Mouse (Mus musculus): ENCODE data around the gene Rbm4. TPM values are rescaled to one million over a fixed set of nuclear protein-coding genes. Genes with fewer than 3 reads are reported as not detected.

Gene Rbm4
- total and polyA plus RNA-seq, 3 experiments: 31.4 to 51.6 TPM; not detected in 1

GRCm38 (mm10) chr19:4793831-4794422, at the start of gene Rbm4 (continued):
- no peak for TF ChIP-seq USF2 (IDR thresholded peaks at IDR 0.05; ENCODE audit: borderline replicate concordance in 1 of 2, insufficient read depth in 1 of 2, low read depth in 1 of 2, low read length in 2 of 2)
- no peak for TF ChIP-seq MAZ (IDR thresholded peaks at IDR 0.05; ENCODE audit: low read depth, low read length)

- Histone ChIP-seq H3K79me2 (ENCODE audit: control insufficient read depth, insufficient read depth, low read length, poor library complexity) (peaks cover 8% of the 10 kb centered on the region), H3K4me1 (ENCODE audit: control insufficient read depth in 1 of 2, insufficient read depth in 2 of 2, low read length in 2 of 2) (peaks cover 25 to 27% of the 10 kb centered on the region in 2 experiments), H3K9me3 (replicated peaks; ENCODE audit: insufficient read depth, low read length) (no peaks in the 10 kb centered on the region), H3K9ac (ENCODE audit: control insufficient read depth, low read depth, low read length, poor library complexity, severe bottlenecking) (no peak overlapping the region), H3K27me3 (ENCODE audit: control insufficient read depth in 1 of 2, insufficient read depth in 2 of 2, low read length in 2 of 2) (no peaks in the 10 kb centered on the region), H3K27ac (ENCODE audit: control insufficient read depth, low read depth, low read length) (no peak overlapping the region), H3K36me3 (ENCODE audit: control insufficient read depth in 1 of 2, insufficient read depth in 2 of 2, low read length in 2 of 2) (peaks cover 0 to 14% of the 10 kb centered on the region in 2 experiments; a peak in 2 of 4 replicates), H3K4me3 (ENCODE audit: control insufficient read depth in 1 of 2, insufficient read depth in 1 of 2, low read depth in 2 of 2, low read length in 2 of 2) (no peak overlapping the region)
- TF ChIP-seq ZNF384 (IDR thresholded peaks at IDR 0.05; ENCODE audit: low read depth, low read length) (no peak), POLR2AphosphoS2 (IDR thresholded peaks at IDR 0.05; ENCODE audit: low read length) (no peak), TAL1 (IDR thresholded peaks at IDR 0.05; ENCODE audit: low read length) (no peak), E2F4 (IDR thresholded peaks at IDR 0.05; ENCODE audit: borderline replicate concordance, low read depth, low read length) (no peak), MYC (IDR thresholded peaks at IDR 0.05; ENCODE audit: low read depth, low read length) (no peak), TCF12 (IDR thresholded peaks at IDR 0.05; ENCODE audit: low read depth, low read length) (no peak), SMC3 (IDR thresholded peaks at IDR 0.05; ENCODE audit: low read depth, low read length) (no peak), GABPA (IDR thresholded peaks at IDR 0.05; ENCODE audit: low read depth, low read length) (no peak)
- DNase-seq (ENCODE audit: low read depth, low spot score): no peak
These were observed 48.9 kb upstream of the Rbm4 start for GRCm38 (mm10) chr19:4842611-4843010.

- H3K27ac ChIP-seq (ENCODE audit: control insufficient read depth, low read depth, low read length): no peak overlapping the region
- peaks cover 0 to 11% of the 10 kb centered on the region in 2 experiments; a peak in 2 of 4 replicates for H3K36me3 ChIP-seq (ENCODE audit: control insufficient read depth in 1 of 2, insufficient read depth in 2 of 2, low read length in 2 of 2)
- H3K4me1 ChIP-seq (ENCODE audit: control insufficient read depth in 1 of 2, insufficient read depth in 2 of 2, low read length in 2 of 2): peaks cover 22 to 25% of the 10 kb centered on the region in 2 experiments
- H3K79me2 ChIP-seq (ENCODE audit: control insufficient read depth, insufficient read depth, low read length, poor library complexity): peaks cover 8% of the 10 kb centered on the region
- H3K27me3 ChIP-seq (ENCODE audit: control insufficient read depth in 1 of 2, insufficient read depth in 2 of 2, low read length in 2 of 2): no peaks in the 10 kb centered on the region
- H3K4me3 ChIP-seq (ENCODE audit: control insufficient read depth in 1 of 2, insufficient read depth in 1 of 2, low read depth in 2 of 2, low read length in 2 of 2): peak overlapping the region; percentile 61 to 91; a peak in 3 of 4 replicates
- no peaks in the 10 kb centered on the region for H3K9me3 ChIP-seq (replicated peaks; ENCODE audit: insufficient read depth, low read length)
- H3K9ac ChIP-seq (ENCODE audit: control insufficient read depth, low read depth, low read length, poor library complexity, severe bottlenecking): no peak overlapping the region
- peak; percentile 23 for DNase-seq (ENCODE audit: low read depth, low spot score)
- TF ChIP-seq USF2 (IDR thresholded peaks at IDR 0.05; ENCODE audit: borderline replicate concordance in 1 of 2, insufficient read depth in 1 of 2, low read depth in 1 of 2, low read length in 2 of 2) (no peak), MYC (IDR thresholded peaks at IDR 0.05; ENCODE audit: low read depth, low read length) (0 out of 2 replicates have a peak, but pooled peaks have one; percentile 35), MYB (IDR thresholded peaks at IDR 0.05; ENCODE audit: low read depth, low read length) (0 out of 2 replicates have a peak, but pooled peaks have one; percentile 23), TCF12 (IDR thresholded peaks at IDR 0.05; ENCODE audit: low read depth, low read length) (peak; percentile 45; the same call in 1 of the 2 replicates), MAZ (IDR thresholded peaks at IDR 0.05; ENCODE audit: low read depth, low read length) (no peak), USF1 (IDR thresholded peaks at IDR 0.05; ENCODE audit: low read depth, low read length) (no peak), EP300 (IDR thresholded peaks at IDR 0.05; ENCODE audit: low read depth in 1 of 2, low read length in 2 of 2) (peak; percentile 59 to 66), GATA1 (IDR thresholded peaks at IDR 0.05; ENCODE audit: low read depth, low read length) (peak; percentile 85), SIN3A (IDR thresholded peaks at IDR 0.05; ENCODE audit: low read length) (no peak; the same call in 1 of the 2 replicates), GABPA (IDR thresholded peaks at IDR 0.05; ENCODE audit: low read depth, low read length) (0 out of 2 replicates have a peak, but pooled peaks have one; percentile 28), RCOR1 (IDR thresholded peaks at IDR 0.05; ENCODE audit: low read depth, low read length) (peak; percentile 48; the same call in 1 of the 2 replicates), E2F4 (IDR thresholded peaks at IDR 0.05; ENCODE audit: borderline replicate concordance, low read depth, low read length) (no peak), ZNF384 (IDR thresholded peaks at IDR 0.05; ENCODE audit: low read depth, low read length) (no peak), ETS1 (IDR thresholded peaks at IDR 0.05; ENCODE audit: low read depth, low read length) (peak; percentile 37), SMC3 (IDR thresholded peaks at IDR 0.05; ENCODE audit: low read depth, low read length) (no peak), MXI1 (IDR thresholded peaks at IDR 0.05; ENCODE audit: low read depth, low read length) (peak; percentile 50; the same call in 1 of the 2 replicates)
These were observed 47.1 kb upstream of the Rbm4 start for GRCm38 (mm10) chr19:4840848-4841247.
